Mouse (Mus musculus): ENCODE data around the gene Gm9913. TPM values are rescaled to one million over a fixed set of nuclear protein-coding genes. Genes with fewer than 3 reads are reported as not detected.

The Gm9913 gene
- 0.51 and 0.67 TPM in 2 replicates for polyA plus RNA-seq (2016; fragmentation: Nextera tagmentation; extraction: Ambion mirVana)

DNA sequence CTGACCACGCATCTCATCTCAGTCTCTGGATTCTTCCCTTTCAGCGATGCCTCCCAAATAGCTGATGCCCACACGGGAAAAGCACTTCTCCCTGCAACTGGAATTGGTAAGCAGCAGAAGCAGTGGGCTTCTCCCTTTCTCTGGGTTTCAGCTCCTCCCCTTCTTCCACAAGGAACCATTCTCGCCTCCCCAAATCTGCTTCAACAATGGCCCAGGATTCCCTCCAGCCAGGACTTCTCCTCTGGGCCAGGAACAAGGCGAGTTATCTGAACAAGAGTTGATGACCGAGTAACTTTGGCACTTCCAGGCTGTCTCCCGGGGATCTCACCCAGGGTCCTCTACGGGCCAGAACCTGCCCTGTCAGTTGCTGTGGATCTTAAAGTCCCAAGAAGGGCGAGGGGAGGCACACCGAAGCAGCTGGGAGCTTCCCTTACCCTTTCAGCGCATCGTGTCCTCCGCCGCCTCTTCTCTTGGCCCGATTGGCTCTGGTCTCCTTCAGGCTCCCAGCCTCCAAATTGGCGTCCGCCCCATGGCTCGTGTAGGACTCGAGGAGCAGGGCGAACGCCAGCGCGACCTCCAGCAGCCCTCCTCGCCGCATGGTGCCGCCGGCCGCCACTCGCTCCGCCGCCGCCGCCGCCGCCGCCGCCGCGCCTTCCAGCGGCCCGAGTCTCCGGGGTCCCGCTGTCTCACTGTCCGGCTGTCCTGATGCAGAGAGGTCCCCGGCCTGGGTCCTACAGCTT lies at the start of gene Gm9913:
Gene Gm9913 (plus strand): TSS at position 84 of the 740 bp plus-strand sequence.
- Histone ChIP-seq H3K36me3 (no peaks in the 10 kb centered on the region), H3K4me3 (peak within 1 kb of the TSS; percentile 78), H3K9ac (peak within 1 kb of the TSS; percentile 80), H3K9me3 (no peaks in the 10 kb centered on the region), H3K27ac (peak within 1 kb of the TSS; percentile 92), H3K27me3 (no peaks in the 10 kb centered on the region; the same call in 1 of the 2 replicates), H3K4me2 (replicated peaks) (peak within 1 kb of the TSS; percentile 60), H3K4me1 (peaks cover 9% of the 10 kb centered on the region; the same call in 1 of the 2 replicates)
- ATAC-seq (ENCODE audit: insufficient number of reproducible peaks, insufficient read depth, low FRiP score, low TSS enrichment), result peak; percentile 1; the same call in 1 of the 2 replicates
- under 1% methylated on average over 45 of the region's 45 CpGs for WGBS

DNA sequence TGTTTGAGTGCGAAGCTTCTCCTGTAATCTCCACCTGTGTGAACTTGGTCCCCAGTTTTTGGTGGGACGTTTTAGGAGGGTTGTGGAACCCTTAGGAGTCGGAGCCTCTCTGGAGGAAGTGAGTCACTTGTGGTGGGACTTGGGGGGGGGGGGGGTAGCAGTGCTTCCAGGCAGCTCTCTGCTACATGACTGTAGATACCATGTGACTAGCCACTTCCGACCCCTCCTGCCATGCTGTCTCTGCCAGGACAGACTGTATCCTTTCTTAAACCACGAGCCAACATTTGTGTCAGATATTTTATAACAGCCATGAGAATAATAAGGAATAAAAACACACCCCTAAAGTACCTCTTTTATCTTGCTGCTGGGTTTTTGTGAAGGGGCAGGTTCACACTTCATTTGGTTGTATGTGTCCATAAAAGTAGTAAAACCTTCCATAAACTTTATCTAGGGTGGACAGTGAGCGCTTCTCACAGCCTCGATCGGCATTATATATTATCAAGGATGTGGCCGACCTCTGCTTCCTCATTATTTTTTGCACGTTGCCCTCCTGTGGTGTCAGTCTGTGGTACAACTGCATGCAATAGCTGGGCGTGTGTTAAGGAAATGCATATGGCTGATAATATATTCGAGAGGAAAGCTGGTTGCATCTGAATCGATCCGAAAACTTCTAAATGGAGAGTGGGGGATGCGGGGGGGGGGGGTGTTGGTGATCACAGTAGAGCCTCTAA lies 48.7 kb upstream of the Gm9913 start:
- 86% methylated on average over 15 of the region's 15 CpGs for WGBS
- Histone ChIP-seq H3K4me3 (no peak overlapping the region), H3K27me3 (no peaks in the 10 kb centered on the region), H3K9me3 (no peaks in the 10 kb centered on the region), H3K9ac (no peak overlapping the region), H3K27ac (no peak overlapping the region), H3K4me1 (peaks cover 6% of the 10 kb centered on the region; the same call in 1 of the 2 replicates), H3K4me2 (replicated peaks) (no peak overlapping the region), H3K36me3 (no peaks in the 10 kb centered on the region)
- ATAC-seq (ENCODE audit: insufficient number of reproducible peaks, insufficient read depth, low FRiP score, low TSS enrichment), result no peak

DNA sequence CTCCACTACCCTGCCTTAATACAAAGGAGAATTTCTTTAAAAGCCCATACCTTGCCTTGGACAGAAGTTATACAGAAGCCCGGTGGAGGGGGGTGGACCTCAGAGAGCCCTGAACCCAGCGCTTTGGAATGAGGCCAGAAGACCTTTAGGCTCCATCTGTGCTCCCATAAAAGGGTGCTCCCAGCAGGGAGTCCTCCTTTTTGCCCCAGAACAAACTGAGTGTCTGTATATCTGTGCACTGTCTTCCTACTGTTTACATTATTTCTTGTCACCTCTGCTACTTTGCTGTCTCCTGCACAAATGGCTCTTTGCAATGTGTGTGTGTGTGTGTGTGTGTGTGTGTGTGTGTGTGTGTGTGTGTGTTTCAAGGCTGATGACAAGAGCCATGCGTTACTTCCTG lies 45.8 kb upstream of the Gm9913 start:
- Histone ChIP-seq H3K27me3 (no peaks in the 10 kb centered on the region), H3K4me1 (no peaks in the 10 kb centered on the region), H3K36me3 (no peaks in the 10 kb centered on the region), H3K9ac (no peak overlapping the region), H3K4me3 (no peak overlapping the region), H3K9me3 (no peaks in the 10 kb centered on the region), H3K27ac (no peak overlapping the region), H3K4me2 (replicated peaks) (no peak overlapping the region)
- 82% methylated on average over 3 of the region's 3 CpGs for WGBS
- no peak for ATAC-seq (ENCODE audit: insufficient number of reproducible peaks, insufficient read depth, low FRiP score, low TSS enrichment)

- Histone ChIP-seq H3K9ac (no peak overlapping the region), H3K4me1 (no peaks in the 10 kb centered on the region)
- 85% methylated on average over 6 of the region's 6 CpGs for WGBS
Observed at GRCm38 (mm10) chr2:125464036-125464435, 40.9 kb upstream of the Gm9913 start.

GRCm38 (mm10) chr2:125470553-125471295 lies 34.2 kb upstream of the Gm9913 start:
- no peak overlapping the region for H3K4me3 ChIP-seq
- H3K4me1 ChIP-seq, result peaks cover 4% of the 10 kb centered on the region; the same call in 1 of the 2 replicates
- H3K9me3 ChIP-seq, result no peaks in the 10 kb centered on the region
- peaks cover 31% of the 10 kb centered on the region for H3K36me3 ChIP-seq
- H3K4me2 ChIP-seq (replicated peaks), result no peak overlapping the region
- no peak overlapping the region for H3K9ac ChIP-seq
- 50% methylated on average over 8 of the region's 8 CpGs for WGBS
- no peak for ATAC-seq (ENCODE audit: insufficient number of reproducible peaks, insufficient read depth, low FRiP score, low TSS enrichment)
- no peaks in the 10 kb centered on the region for H3K27me3 ChIP-seq
- peak overlapping the region; percentile 9; the same call in 1 of the 2 replicates for H3K27ac ChIP-seq

More at GRCm38 (mm10) chr2:125464036-125464435, 40.9 kb upstream of the Gm9913 start:
- Histone ChIP-seq H3K27me3 (no peaks in the 10 kb centered on the region), H3K4me3 (no peak overlapping the region), H3K9me3 (no peaks in the 10 kb centered on the region), H3K4me2 (replicated peaks) (no peak overlapping the region), H3K36me3 (peaks cover 32% of the 10 kb centered on the region), H3K27ac (no peak overlapping the region)
- no peak for ATAC-seq (ENCODE audit: insufficient number of reproducible peaks, insufficient read depth, low FRiP score, low TSS enrichment)

DNA sequence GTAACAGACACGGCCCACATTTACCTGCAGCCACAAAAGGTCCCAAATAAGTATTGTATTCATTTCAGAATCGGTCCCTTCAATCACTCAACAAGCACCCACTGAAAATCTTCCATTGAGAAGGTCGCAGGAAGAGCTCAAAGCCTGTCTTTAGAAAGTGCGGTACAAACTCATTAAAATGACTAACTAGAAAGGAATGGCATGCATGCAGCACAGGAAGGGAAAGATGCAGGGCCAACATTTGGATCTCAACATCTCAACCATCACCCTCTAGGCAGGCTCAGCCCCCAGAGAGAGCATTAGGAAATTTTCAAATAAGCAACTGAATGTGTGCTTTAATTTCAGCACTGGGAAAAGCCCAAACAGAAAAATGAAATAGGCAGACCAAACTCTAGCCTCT lies 33.2 kb upstream of the Gm9913 start:
- Histone ChIP-seq H3K27me3 (no peaks in the 10 kb centered on the region), H3K36me3 (peaks cover 29% of the 10 kb centered on the region), H3K4me1 (peaks cover 4% of the 10 kb centered on the region; the same call in 1 of the 2 replicates)

GRCm38 (mm10) chr2:125473228-125473627 lies 31.7 kb upstream of the Gm9913 start:
- H3K36me3 ChIP-seq, result peaks cover 18% of the 10 kb centered on the region
- ATAC-seq (ENCODE audit: insufficient number of reproducible peaks, insufficient read depth, low FRiP score, low TSS enrichment), result no peak
- 88% methylated on average over 2 of the region's 2 CpGs for WGBS

More for the DNA sequence above, 33.2 kb upstream of the Gm9913 start:
- Histone ChIP-seq H3K9ac (no peak overlapping the region), H3K4me2 (replicated peaks) (no peak overlapping the region), H3K4me3 (no peak overlapping the region), H3K9me3 (no peaks in the 10 kb centered on the region), H3K27ac (no peak overlapping the region)
- WGBS, result 87% methylated on average over 4 of the region's 4 CpGs
- ATAC-seq (ENCODE audit: insufficient number of reproducible peaks, insufficient read depth, low FRiP score, low TSS enrichment), result no peak

DNA sequence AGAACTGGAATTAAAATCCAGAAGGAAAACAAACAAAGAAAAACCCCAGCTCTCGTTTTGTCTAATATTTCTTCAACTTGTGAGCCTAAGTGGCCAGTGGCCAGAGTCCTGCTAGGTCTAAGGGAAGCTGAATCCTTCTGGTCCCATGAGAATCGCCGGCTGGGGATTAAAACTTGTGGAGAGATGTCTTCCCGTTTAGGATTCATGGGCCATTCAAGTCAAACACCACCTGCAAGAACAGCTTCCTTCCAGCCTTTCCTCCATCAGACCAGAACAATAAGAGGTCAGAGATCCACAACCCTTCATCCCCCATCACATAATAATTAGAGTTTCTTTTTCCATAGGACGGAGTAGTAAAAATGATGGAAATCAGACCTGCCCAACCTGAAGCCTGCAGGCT lies 30.2 kb upstream of the Gm9913 start:
- peaks cover 11% of the 10 kb centered on the region; the same call in 1 of the 2 replicates for H3K36me3 ChIP-seq
- 75% methylated on average over 5 of the region's 5 CpGs for WGBS
- no peaks in the 10 kb centered on the region for H3K9me3 ChIP-seq
- no peak overlapping the region for H3K27ac ChIP-seq
- no peak for ATAC-seq (ENCODE audit: insufficient number of reproducible peaks, insufficient read depth, low FRiP score, low TSS enrichment)
- H3K4me3 ChIP-seq, result no peak overlapping the region
- H3K27me3 ChIP-seq, result no peaks in the 10 kb centered on the region
- H3K4me1 ChIP-seq, result peaks cover 4% of the 10 kb centered on the region; the same call in 1 of the 2 replicates
- H3K9ac ChIP-seq, result no peak overlapping the region
- H3K4me2 ChIP-seq (replicated peaks), result no peak overlapping the region

More at GRCm38 (mm10) chr2:125473228-125473627, 31.7 kb upstream of the Gm9913 start:
- H3K27ac ChIP-seq, result no peak overlapping the region
- H3K9me3 ChIP-seq, result no peaks in the 10 kb centered on the region
- H3K9ac ChIP-seq, result no peak overlapping the region
- no peak overlapping the region for H3K4me3 ChIP-seq
- peaks cover 4% of the 10 kb centered on the region; the same call in 1 of the 2 replicates for H3K4me1 ChIP-seq
- H3K27me3 ChIP-seq, result no peaks in the 10 kb centered on the region
- H3K4me2 ChIP-seq (replicated peaks), result no peak overlapping the region

GRCm38 (mm10) chr2:125476231-125476630 lies 28.7 kb upstream of the Gm9913 start:
- no peaks in the 10 kb centered on the region for H3K9me3 ChIP-seq
- no peaks in the 10 kb centered on the region for H3K27me3 ChIP-seq
- 81% methylated on average over 3 of the region's 3 CpGs for WGBS
- H3K27ac ChIP-seq, result no peak overlapping the region
- no peak overlapping the region for H3K4me3 ChIP-seq
- no peak overlapping the region for H3K4me2 ChIP-seq (replicated peaks)
- peaks cover 9% of the 10 kb centered on the region; the same call in 1 of the 2 replicates for H3K36me3 ChIP-seq
- H3K4me1 ChIP-seq, result 0 out of 2 replicates have a peak, but pooled peaks cover 4% of the 10 kb centered on the region
- H3K9ac ChIP-seq, result no peak overlapping the region
- ATAC-seq (ENCODE audit: insufficient number of reproducible peaks, insufficient read depth, low FRiP score, low TSS enrichment), result no peak

DNA sequence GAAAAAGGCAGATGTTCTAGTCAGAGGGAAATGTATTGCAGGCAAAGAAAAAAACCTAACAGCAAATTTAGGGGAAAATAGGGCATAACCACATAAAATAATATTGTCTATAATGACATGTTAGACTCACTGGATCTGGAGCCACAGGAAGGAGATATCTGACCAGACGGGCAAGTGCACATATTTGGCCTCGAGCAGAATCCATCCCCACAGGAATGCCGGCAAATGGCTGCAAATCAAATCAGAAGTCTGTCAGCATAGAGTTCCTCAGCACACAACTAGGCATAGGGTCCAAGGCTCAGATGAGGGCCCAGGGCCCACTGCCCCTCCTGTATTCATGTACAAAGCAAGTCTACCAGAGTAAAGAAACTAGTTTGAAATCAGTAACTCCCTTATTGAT lies 27.5 kb upstream of the Gm9913 start:
- Histone ChIP-seq H3K4me3 (no peak overlapping the region), H3K4me2 (replicated peaks) (no peak overlapping the region), H3K9me3 (no peaks in the 10 kb centered on the region), H3K36me3 (peaks cover 9% of the 10 kb centered on the region; the same call in 1 of the 2 replicates), H3K27me3 (no peaks in the 10 kb centered on the region), H3K9ac (no peak overlapping the region), H3K4me1 (0 out of 2 replicates have a peak, but pooled peaks cover 4% of the 10 kb centered on the region), H3K27ac (no peak overlapping the region)
- WGBS, result 68% methylated on average over 3 of the region's 3 CpGs
- no peak for ATAC-seq (ENCODE audit: insufficient number of reproducible peaks, insufficient read depth, low FRiP score, low TSS enrichment)

- no peak overlapping the region for H3K27ac ChIP-seq
- H3K9ac ChIP-seq, result no peak overlapping the region
- no peak overlapping the region for H3K4me3 ChIP-seq
- 65% methylated on average over 4 of the region's 4 CpGs for WGBS
- no peaks in the 10 kb centered on the region for H3K9me3 ChIP-seq
- 0 out of 2 replicates have a peak, but pooled peaks cover 4% of the 10 kb centered on the region for H3K4me1 ChIP-seq
- no peaks in the 10 kb centered on the region for H3K27me3 ChIP-seq
- H3K4me2 ChIP-seq (replicated peaks), result no peak overlapping the region
- ATAC-seq (ENCODE audit: insufficient number of reproducible peaks, insufficient read depth, low FRiP score, low TSS enrichment), result no peak
- peaks cover 11% of the 10 kb centered on the region; the same call in 1 of the 2 replicates for H3K36me3 ChIP-seq
Observed at GRCm38 (mm10) chr2:125478705-125479104, 26.2 kb upstream of the Gm9913 start.

Measured in embryonic facial prominence, embryonic 12.5 days (tissue).